Mouse (Mus musculus) embryonic facial prominence, embryonic 10.5 days (tissue): ENCODE measurements at regions not wholly inside any gene's neighbourhood (a gene's known extent, or its start where the extent isn't known, plus 50 kb on each side); places are given as distances from the start of the nearest gene placed in this dataset.

Source experiments
- DNase-seq: peaks from one replicate; pipeline ENCODE4 v3.0.0-alpha.2; 2017; ENCODE audit warnings: low spot score
- H3K27ac ChIP-seq: fragments of 300-500 bp; sonication (generic); replicated peaks from 2 replicates; pipeline ENCODE4 v1.5.1; 2016; ENCODE audit warnings: mild to moderate bottlenecking
- H3K27me3 ChIP-seq: fragments of 300-500 bp; sonication (generic); replicated peaks from 2 replicates; pipeline ENCODE4 v1.6.1; 2016; ENCODE audit warnings: low read depth, mild to moderate bottlenecking; ENCODE audit not compliant: poor library complexity, severe bottlenecking
- H3K36me3 ChIP-seq: fragments of 300-500 bp; sonication (generic); replicated peaks from 2 replicates; pipeline ENCODE4 v1.6.1; 2016; ENCODE audit warnings: mild to moderate bottlenecking, moderate library complexity
- H3K4me1 ChIP-seq: fragments of 300-500 bp; sonication (generic); 2 replicates; pipeline ENCODE4 v1.6.1; 2016
- H3K4me3 ChIP-seq: fragments of 300-500 bp; sonication (generic); 2 replicates; pipeline ENCODE4 v1.5.1; 2016; ENCODE audit warnings: mild to moderate bottlenecking, moderate library complexity
- H3K9me3 ChIP-seq: fragments of 300-500 bp; sonication (generic); 2 replicates; pipeline ENCODE4 v1.6.1; 2016; ENCODE audit warnings: mild to moderate bottlenecking
- WGBS: fragments of 180-500 bp; shearing (Covaris S2); methylation state at CpG from one replicate; pipeline ENCODE4 v1.1.7; 2016; 5-methylcytosine and 5-hydroxymethylcytosine counted together

- no peak overlapping the region for H3K27ac ChIP-seq
- 94% methylated on average over 2 of the region's 2 CpGs for WGBS
- no peak for DNase-seq
- H3K9me3 ChIP-seq: no peaks in the 10 kb centered on the region
- H3K4me1 ChIP-seq: peaks cover 27% of the 10 kb centered on the region
- H3K36me3 ChIP-seq: no peaks in the 10 kb centered on the region
- no peak overlapping the region for H3K4me3 ChIP-seq
- peaks cover 35% of the 10 kb centered on the region for H3K27me3 ChIP-seq
Measured at GRCm38 (mm10) chr13:31400401-31400800, 155.5 kb upstream of the Foxq1 start.

- Histone ChIP-seq H3K4me1 (0 out of 2 replicates have a peak, but pooled peaks cover 5% of the 10 kb centered on the region), H3K9me3 (no peaks in the 10 kb centered on the region), H3K36me3 (no peaks in the 10 kb centered on the region), H3K27me3 (peaks cover 17% of the 10 kb centered on the region), H3K27ac (no peak overlapping the region), H3K4me3 (no peak overlapping the region)
- no peak for DNase-seq
- 79% methylated on average over 2 of the region's 2 CpGs for WGBS
Measured at GRCm38 (mm10) chr13:31405312-31405711, 150.6 kb upstream of the Foxq1 start.

DNA sequence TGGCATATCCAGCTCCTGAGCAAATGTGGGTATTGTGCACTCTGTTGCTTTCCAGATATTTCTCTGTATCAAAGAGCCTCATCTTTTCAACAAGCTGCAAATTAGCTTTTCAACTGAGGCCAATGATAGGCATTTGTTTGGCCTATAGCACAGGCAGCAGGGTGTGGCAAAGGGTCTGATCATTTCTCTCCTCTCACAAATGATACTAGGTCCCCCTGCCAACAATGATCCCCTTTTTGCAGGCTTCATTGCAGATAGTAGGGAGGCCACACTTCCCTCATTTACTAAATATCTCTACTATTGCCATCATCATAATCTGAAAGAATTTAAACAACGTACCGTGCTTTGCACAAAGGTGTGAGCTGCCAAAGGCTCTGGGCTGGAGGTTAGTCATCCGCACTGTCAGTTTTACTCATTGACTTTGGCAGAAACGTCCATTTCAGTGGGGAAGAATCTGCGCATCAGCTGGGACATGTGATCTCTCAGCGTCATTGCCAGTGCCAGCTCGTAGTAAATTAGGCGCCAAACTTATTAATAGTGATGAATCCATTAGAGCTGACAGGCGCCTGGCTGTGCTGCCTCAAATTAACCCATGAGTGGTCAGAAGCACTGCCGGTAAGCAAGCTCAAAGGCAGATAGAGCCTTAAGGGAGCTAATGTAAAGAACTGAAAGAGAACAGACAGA is 147.4 kb upstream of the Foxq1 start:
- 68% methylated on average over 10 of the region's 10 CpGs for WGBS
- no peaks in the 10 kb centered on the region for H3K27me3 ChIP-seq
- H3K9me3 ChIP-seq: no peaks in the 10 kb centered on the region
- H3K36me3 ChIP-seq: no peaks in the 10 kb centered on the region
- no peaks in the 10 kb centered on the region for H3K4me1 ChIP-seq
- H3K4me3 ChIP-seq: no peak overlapping the region
- no peak overlapping the region for H3K27ac ChIP-seq
- no peak for DNase-seq

DNA sequence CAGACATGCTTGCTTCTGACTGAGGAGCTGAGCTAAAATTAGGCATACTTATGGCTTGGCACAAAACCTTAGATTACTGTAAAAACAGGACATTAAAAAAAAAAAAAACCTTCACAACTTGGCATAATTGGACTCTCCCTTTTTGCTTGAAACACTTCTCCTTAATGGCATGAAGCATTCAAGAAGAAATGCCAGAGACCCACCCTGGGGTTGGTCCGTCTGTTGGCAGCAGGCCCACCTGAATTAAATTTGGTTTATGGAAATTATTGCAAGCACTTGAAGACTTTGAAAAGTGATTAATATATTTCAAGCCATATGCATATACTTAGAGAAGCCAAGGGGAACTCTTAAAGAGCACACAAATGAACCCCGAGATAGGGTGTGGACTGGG is 146.8 kb upstream of the Foxq1 start:
- Histone ChIP-seq H3K36me3 (no peaks in the 10 kb centered on the region), H3K4me3 (no peak overlapping the region), H3K27me3 (no peaks in the 10 kb centered on the region), H3K4me1 (no peaks in the 10 kb centered on the region), H3K9me3 (no peaks in the 10 kb centered on the region), H3K27ac (no peak overlapping the region)
- DNase-seq: no peak
- 88% methylated on average over 2 of the region's 2 CpGs for WGBS

- Histone ChIP-seq H3K27ac (no peak overlapping the region), H3K36me3 (no peaks in the 10 kb centered on the region), H3K27me3 (no peaks in the 10 kb centered on the region), H3K9me3 (no peaks in the 10 kb centered on the region), H3K4me1 (no peaks in the 10 kb centered on the region), H3K4me3 (no peak overlapping the region)
- 92% methylated on average over 5 of the region's 5 CpGs for WGBS
- no peak for DNase-seq
Measured at GRCm38 (mm10) chr13:31421556-31421955, 134.4 kb upstream of the Foxq1 start.

DNA sequence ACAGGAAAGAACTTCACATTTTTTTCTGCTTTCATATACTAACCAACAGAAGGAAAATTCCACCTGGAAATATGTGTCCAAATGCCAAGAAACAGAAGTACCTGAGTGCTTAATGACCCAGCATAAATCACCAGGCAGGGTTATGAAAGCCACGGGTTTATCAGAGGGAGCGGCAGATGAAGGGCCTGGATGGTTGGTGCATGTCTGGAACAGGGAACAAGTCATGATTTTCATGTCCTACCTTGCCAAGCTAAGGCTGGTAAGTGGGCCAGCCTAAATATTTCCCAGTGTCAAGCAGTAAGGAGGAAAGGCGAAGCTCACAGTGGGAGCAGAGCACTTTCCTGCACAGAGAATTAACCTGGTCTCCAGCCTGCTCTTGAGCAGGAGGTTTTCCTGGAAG is 132.3 kb upstream of the Foxq1 start:
- no peak for DNase-seq
- H3K4me1 ChIP-seq: no peaks in the 10 kb centered on the region
- 91% methylated on average over 3 of the region's 3 CpGs for WGBS
- no peak overlapping the region for H3K4me3 ChIP-seq
- no peaks in the 10 kb centered on the region for H3K36me3 ChIP-seq
- no peak overlapping the region for H3K27ac ChIP-seq
- H3K27me3 ChIP-seq: no peaks in the 10 kb centered on the region
- H3K9me3 ChIP-seq: no peaks in the 10 kb centered on the region

GRCm38 (mm10) chr13:31425825-31426500 is 130.0 kb upstream of the Foxq1 start:
- 0 out of 2 replicates have a peak, but pooled peaks cover 5% of the 10 kb centered on the region for H3K27me3 ChIP-seq
- H3K4me3 ChIP-seq: no peak overlapping the region
- H3K9me3 ChIP-seq: no peaks in the 10 kb centered on the region
- 77% methylated on average over 7 of the region's 7 CpGs for WGBS
- no peaks in the 10 kb centered on the region for H3K36me3 ChIP-seq
- no peaks in the 10 kb centered on the region for H3K4me1 ChIP-seq
- no peak for DNase-seq
- H3K27ac ChIP-seq: no peak overlapping the region

DNA sequence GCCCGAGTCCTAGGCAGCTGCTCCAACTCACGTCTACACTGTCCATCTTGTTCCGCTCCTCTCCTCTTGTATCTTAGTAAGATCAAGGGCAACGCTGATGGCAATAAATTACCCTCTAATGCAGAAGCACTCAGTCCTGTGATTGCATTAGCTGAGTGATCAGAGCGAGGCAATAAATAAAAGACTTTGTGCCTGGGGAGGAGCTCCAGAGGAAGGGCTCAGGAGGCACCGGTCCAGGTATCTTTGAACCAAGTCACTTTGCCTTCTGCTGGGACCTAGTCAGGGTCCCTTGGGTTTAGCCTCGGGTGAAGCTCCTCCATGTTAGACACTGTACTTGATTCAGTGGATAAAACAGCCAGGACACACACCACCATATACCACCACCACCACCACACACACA is 119.5 kb upstream of the Foxq1 start:
- H3K27ac ChIP-seq: no peak overlapping the region
- no peaks in the 10 kb centered on the region for H3K27me3 ChIP-seq
- H3K4me3 ChIP-seq: no peak overlapping the region
- WGBS: 89% methylated on average over 7 of the region's 7 CpGs
- no peaks in the 10 kb centered on the region for H3K36me3 ChIP-seq
- H3K4me1 ChIP-seq: no peaks in the 10 kb centered on the region
- no peak for DNase-seq
- H3K9me3 ChIP-seq: no peaks in the 10 kb centered on the region

DNA sequence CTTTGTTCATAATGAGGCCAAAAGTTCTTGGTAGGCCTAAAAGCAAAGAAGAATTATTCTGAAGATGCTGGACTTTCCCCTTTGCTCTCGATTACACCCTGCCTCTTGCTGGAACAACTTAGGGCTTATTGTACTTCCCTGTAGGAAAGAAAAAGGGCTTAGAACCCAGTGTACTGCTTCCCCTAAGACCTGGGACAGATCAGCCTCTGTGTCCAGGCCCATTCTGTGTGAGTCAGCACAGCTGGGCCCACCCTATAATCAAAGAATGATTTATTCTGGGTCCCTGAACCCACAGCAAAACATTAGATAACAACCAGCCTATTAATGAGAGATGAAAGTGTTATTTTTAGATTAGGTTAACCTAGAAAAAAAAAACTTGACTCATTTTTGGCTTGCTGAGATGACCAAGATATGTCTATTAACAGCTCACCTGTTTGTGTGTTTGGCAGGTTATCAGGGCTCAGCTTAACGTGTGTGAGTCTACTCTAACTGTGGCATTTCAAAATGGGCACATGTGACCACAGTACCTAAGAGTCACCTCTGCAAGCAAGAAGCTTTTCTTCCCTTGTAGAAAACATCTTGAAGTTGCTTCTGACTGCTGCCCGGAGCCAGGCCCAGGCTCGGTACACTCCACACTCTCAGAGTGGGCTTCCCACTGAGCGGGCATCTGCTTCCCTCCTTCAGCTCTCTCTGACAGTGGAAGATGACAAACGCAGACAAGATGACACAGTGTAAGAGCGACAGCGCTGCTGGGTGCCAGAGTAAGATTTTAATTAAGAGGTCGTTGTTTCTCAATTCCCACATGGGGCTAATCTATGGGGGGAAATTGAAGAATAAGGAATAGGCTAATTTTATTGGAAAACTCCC is 115.9 kb upstream of the Foxq1 start:
- DNase-seq: no peak
- H3K4me3 ChIP-seq: no peak overlapping the region
- WGBS: 75% methylated on average over 9 of the region's 9 CpGs
- no peaks in the 10 kb centered on the region for H3K4me1 ChIP-seq
- no peak overlapping the region for H3K27ac ChIP-seq
- no peaks in the 10 kb centered on the region for H3K9me3 ChIP-seq
- no peaks in the 10 kb centered on the region for H3K36me3 ChIP-seq
- no peaks in the 10 kb centered on the region for H3K27me3 ChIP-seq

DNA sequence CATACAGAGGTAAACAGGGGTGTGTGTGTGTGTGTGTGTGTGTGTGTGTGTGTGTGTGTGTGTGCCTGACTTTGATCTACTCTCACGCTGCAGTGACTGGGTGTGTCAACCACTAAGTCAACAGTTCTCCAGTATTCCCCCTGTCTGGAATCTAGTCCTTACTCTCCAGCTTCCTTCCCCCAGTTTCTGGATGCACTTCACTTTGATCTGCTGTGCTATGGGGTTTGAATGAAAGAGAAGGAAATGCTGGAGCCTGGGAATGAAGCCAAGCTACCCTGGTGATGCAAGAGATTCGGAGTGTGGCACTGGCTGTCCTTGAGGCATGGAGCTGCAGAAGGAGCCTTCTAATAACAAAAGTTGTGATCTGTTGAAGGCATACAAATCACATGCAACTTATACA is 97.1 kb upstream of the Foxq1 start:
- Histone ChIP-seq H3K27me3 (no peaks in the 10 kb centered on the region), H3K4me3 (no peak overlapping the region), H3K36me3 (no peaks in the 10 kb centered on the region), H3K27ac (no peak overlapping the region), H3K4me1 (no peaks in the 10 kb centered on the region), H3K9me3 (no peaks in the 10 kb centered on the region)
- 82% methylated on average over 2 of the region's 2 CpGs for WGBS
- DNase-seq: no peak

DNA sequence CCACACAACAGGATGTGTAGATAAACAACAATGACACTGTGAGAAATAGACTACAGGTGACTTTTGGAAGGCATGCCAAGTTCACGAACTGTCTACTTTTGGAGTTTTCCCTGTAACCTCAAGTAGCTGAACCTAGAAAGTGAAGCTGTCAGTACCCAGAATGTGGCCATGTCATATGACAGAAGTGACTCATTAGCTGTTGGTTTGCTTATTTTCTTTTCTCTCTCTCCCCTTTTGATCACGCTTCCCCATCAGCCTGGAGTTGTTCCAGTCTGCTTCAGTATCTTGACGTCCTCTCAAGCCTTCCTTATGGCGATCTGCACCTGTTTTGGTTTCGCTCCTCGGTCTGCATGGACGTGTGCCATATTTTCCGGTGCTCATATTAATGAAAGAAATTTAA is 90.8 kb upstream of the Foxq1 start:
- Histone ChIP-seq H3K27me3 (no peaks in the 10 kb centered on the region), H3K4me3 (no peak overlapping the region), H3K9me3 (no peaks in the 10 kb centered on the region), H3K36me3 (no peaks in the 10 kb centered on the region), H3K27ac (no peak overlapping the region), H3K4me1 (no peaks in the 10 kb centered on the region)
- WGBS: 87% methylated on average over 8 of the region's 8 CpGs
- DNase-seq: no peak

DNA sequence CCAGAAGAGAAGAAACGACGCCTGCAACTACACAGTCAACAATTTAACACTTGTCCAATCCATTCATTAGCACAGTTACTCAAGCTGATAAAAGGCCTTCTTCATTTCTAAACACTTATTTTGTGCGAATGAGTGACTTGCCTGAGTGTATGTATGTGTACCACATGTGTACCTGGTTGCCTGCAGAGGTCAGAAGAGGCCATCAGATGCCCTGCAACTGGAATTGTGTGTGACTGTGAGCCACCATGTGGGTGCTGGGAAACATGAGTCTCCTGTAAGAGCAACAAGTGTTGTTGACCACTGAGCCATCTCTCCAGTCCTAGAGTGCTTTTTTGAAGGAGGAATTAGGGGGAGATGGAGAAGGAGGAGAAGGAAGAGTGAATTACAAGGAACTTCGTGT is 90.2 kb upstream of the Foxq1 start:
- WGBS: 77% methylated on average over 4 of the region's 4 CpGs
- Histone ChIP-seq H3K4me3 (no peak overlapping the region), H3K9me3 (no peaks in the 10 kb centered on the region), H3K36me3 (no peaks in the 10 kb centered on the region), H3K4me1 (no peaks in the 10 kb centered on the region), H3K27me3 (no peaks in the 10 kb centered on the region), H3K27ac (no peak overlapping the region)
- DNase-seq: no peak

- no peaks in the 10 kb centered on the region for H3K9me3 ChIP-seq
- H3K27me3 ChIP-seq: no peaks in the 10 kb centered on the region
- no peaks in the 10 kb centered on the region for H3K4me1 ChIP-seq
- H3K27ac ChIP-seq: no peak overlapping the region
- H3K36me3 ChIP-seq: no peaks in the 10 kb centered on the region
- 78% methylated on average over 3 of the region's 3 CpGs for WGBS
- H3K4me3 ChIP-seq: no peak overlapping the region
- DNase-seq: no peak
Measured at GRCm38 (mm10) chr13:31468131-31468530, 87.8 kb upstream of the Foxq1 start.
